Mouse (Mus musculus) small intestine, adult 2 months (tissue): ENCODE data around the gene Sorbs2.

Source experiments
- CTCF ChIP-seq: fragments of 200-500 bp; IDR thresholded peaks from 2 replicates; pipeline ENCODE4 v1.5.1; 2012; ENCODE audit warnings: low read depth, mild to moderate bottlenecking, control low read depth, inconsistent platforms, low read length, moderate library complexity, mixed read lengths; ENCODE audit not compliant: insufficient replicate concordance, insufficient read length; ENCODE audit errors: extremely low read depth
- POLR2A ChIP-seq: fragments of 200-500 bp; IDR thresholded peaks from 2 replicates; pipeline ENCODE4 v1.6.1; 2012; ENCODE audit warnings: low read depth, mild to moderate bottlenecking, control low read depth, inconsistent platforms, low read length, moderate library complexity

- no peak for TF ChIP-seq CTCF
- TF ChIP-seq POLR2A, result no peak
These were observed 350.8 kb downstream of the Sorbs2 start for GRCm38 (mm10) chr8:45858391-45858790.
